Mouse (Mus musculus): ENCODE results near the gene Gm28729. TPM values are rescaled to one million over a fixed set of nuclear protein-coding genes. Genes with fewer than 3 reads are reported as not detected.

Gene Gm28729
- not detected in 2 replicates for polyA plus RNA-seq (2015; fragmentation: Nextera tagmentation; extraction: Ambion mirVana)

DNA sequence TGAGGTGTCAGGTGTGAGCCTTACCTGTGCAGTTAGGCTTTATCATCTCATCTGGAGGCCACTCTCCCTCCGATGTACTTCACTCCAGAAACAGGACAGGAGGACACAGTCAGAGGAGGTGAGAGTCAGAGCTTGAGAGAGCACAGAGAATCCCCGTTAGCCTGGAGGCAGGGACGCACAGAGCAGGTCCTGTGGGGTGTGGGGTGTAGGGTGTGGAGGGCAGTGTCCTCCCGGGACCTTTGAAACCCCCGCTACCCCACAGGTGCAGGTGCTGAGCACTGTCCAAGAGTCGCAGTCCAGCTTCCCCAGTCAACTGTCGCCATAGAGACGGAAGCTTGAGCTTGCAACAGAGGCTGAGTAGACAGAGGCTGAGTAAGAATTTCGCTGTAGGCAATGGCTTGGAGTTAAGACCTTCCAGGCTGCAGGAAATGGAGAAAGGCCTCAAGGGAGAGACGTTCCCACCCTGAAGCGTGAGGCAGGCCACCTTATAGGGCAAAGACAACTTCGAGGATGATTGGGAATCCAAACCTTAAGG, at the start of gene Gm28729:
Gm28729 (minus strand) TSS at position 293 of the 535 bp plus-strand sequence.

GRCm38 (mm10) chr9:96478071-96478888, 46.8 kb downstream of the Gm28729 start, which contains the start of gene Rnf7:
Gene Rnf7 (minus strand): TSS chr9:96478675.

Other genes starting within 250 kb of the Gm28729 start
- 89.5 and 104 TPM in 2 replicates for gene Atp1b3, start 160.8 kb downstream of the Gm28729 start, polyA plus RNA-seq (2015; fragmentation: Nextera tagmentation; extraction: Ambion mirVana)
- gene Rnf7, start 46.6 kb downstream of the Gm28729 start, polyA plus RNA-seq (2015; fragmentation: Nextera tagmentation; extraction: Ambion mirVana), result 205 and 225 TPM in 2 replicates
- gene Rasa2, start 106.4 kb upstream of the Gm28729 start, polyA plus RNA-seq (2015; fragmentation: Nextera tagmentation; extraction: Ambion mirVana), result 5.7 and 7.7 TPM in 2 replicates
- gene Zbtb38, start 227.6 kb upstream of the Gm28729 start, polyA plus RNA-seq (2015; fragmentation: Nextera tagmentation; extraction: Ambion mirVana), result 13.8 and 15.8 TPM in 2 replicates

Measured in skeletal muscle tissue, postnatal 0 days (tissue).